Mouse (Mus musculus) colon, adult 2 months (tissue): ENCODE results near the gene Vps33b. TPM values are rescaled to one million over a fixed set of nuclear protein-coding genes. Genes with fewer than 3 reads are reported as not detected.

Source experiments
- polyA plus RNA-seq: library from polyadenylated mRNA; depleted of rRNA; stranded (reverse); fragments of >200 nt; gene quantifications from 2 replicates; pipeline ENCODE4 v1.2.3, GENCODE M21; 2012; rRNA removed

Vps33b gene
- 11.4 and 12.8 TPM in 2 replicates for polyA plus RNA-seq

DNA sequence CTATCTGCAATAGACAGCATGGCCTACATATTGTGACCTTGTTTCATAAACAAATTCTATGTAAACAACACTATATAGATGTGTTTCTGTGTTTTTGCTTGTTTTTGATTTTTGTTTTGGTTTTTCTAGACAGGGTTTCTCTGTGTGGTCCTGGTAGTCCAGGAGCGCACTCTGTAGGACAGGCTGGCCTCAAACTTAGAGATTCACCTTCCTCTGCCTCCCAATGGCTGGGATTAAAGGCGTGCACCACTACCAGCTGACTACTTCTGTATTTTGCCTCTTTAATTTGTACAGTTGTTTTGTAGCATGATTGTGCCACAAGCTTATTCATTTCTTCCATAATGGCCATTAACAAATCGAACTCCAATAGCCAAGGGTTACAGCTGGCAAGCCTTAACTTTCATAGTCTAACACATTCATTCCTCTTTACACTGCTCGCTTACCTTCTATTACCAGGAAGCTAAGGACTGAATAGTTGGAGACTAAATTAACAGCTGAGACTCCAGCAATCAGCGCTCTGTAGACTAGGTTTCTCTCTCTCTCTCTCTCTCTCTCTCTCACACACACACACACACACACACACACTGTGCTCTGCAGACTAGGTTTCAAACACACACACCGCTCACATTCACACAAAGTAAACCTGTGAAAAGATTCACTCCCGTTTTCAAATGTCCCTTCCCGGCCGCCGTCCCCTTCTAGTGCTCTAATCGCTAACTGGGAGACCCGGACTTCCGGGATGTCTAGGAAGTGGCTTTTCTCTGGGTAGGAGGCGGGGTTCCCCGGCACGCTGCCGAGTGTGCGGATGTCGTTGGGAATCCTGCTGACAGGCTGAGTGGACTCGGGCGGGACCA, at the start of gene Vps33b:
Gene Vps33b (plus strand): TSS at position 753 of the 854 bp plus-strand sequence.

GRCm38 (mm10) chr7:80232489-80233029, 36.9 kb upstream of the Vps33b start, which contains the start of the genes Cib1 and Gdpgp1:
Cib1 (minus strand) TSS chr7:80232813.
Gdpgp1 (plus strand) TSS chr7:80232865.

GRCm38 (mm10) chr7:80246148-80246721, 23.2 kb upstream of the Vps33b start, which contains the start of gene Ttll13:
Ttll13 (plus strand) TSS chr7:80246376.

DNA sequence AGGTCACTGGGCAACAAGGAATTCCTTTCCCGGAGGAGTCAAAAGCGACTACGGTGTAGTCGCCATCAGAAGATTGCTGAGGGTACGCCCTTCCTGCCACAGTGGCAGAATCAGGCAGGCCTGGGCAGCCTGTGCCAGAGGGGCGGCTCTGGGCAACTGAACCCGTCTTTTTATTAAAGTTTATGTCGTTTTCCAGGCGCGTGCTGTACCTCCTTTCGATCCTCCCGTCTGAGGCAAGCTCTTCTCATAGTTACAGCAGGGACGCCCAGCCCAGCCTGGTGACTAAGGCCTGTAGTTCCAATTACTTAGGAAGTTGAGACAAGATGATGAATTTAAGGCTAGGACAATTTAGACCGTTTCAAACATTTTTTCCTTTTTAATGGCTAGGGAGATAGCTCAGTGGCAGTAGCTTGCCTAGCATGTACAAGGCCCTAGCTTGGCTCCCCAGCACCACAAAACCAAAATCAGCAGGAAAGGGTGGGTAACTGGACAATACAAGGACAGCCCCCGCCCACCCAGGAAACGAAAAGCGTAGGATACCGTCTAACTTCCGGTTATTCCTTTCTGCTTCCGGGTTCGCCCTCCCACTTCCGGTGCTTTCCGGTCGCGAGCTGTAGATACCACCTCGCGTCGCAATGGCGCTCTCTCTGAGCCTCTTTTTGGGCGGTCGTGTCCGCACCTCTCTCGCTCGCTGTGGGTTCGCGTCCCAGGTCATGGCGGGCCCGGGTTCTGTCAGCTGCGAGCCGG, 8.7 kb upstream of the Vps33b start, which contains the start of gene Ngrn:
Gene Ngrn (plus strand): TSS at position 591 of the 747 bp plus-strand sequence.

DNA sequence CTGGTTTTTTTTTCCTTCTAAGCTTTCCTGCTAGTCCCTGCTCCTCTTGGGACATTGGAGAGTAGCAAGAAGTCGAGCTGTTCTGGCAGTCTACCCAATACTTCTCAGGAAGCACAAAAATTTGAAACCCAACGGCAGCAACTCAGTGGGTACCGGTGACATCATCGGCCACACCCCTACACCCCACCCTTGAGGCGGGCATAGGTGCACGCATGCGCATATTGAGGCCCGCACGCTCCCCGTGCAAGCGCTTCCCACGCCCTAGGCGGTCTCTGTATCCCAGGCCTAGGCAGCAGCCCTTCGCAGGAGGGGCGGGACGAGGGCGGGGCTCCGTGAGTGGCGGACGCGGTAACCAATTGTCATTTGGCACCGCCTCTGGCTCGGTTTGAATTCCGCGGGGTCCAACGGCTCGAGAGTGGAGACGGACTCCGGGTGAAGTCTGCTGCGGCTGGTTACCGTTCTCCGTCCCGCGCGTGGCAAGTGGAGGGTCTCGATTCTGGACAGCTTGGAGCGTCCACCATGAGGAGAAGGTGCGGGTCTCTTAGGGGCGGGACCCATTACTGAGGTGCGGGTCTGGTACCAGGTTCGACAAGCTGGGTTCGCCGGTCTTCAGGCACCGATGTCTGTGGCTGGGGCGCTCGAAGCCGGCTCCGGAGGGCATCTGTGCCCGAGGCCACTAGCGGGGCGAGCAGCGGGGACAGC, 24.8 kb downstream of the Vps33b start, which contains the start of gene Prc1:
Gene Prc1 (plus strand): TSS at position 389 of the 702 bp plus-strand sequence.

GRCm38 (mm10) chr7:80324043-80324815, 54.8 kb downstream of the Vps33b start, which contains the start of gene Rccd1:
Rccd1 (minus strand) TSS chr7:80324454.

DNA sequence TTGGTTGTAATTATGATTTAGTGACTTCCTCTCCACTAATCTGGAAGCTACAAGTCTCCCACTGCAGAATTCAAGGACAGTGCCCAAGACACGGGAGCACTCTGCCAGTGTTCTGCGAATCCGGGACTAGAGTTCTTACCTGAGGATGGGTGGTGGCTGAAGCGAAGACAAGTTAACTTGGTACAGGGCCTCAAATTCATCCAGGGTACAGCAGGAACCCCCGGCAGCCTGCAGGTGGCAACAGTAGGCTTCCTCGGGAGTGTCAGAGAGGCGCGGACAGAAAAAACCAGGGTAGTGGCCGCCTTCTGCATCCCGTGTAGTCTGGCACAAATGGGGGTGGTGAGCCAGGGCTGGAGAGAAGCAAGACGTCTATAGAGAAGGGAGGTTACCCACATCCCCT, 71.3 kb downstream of the Vps33b start, which contains the start of gene Unc45a:
Gene Unc45a (minus strand): TSS at position 213 of the 400 bp plus-strand sequence.

Other genes with a start within 250 kb of the Vps33b start
- 62.4 and 62.9 TPM in 2 replicates for gene Zfp710, start 244.8 kb upstream of the Vps33b start, polyA plus RNA-seq
- gene Idh2, start 154.3 kb upstream of the Vps33b start, polyA plus RNA-seq, result 128 and 134 TPM in 2 replicates
- gene Sema4b, start 82.8 kb upstream of the Vps33b start, polyA plus RNA-seq, result 61.9 and 68.4 TPM in 2 replicates
- gene Cib1, start 36.8 kb upstream of the Vps33b start, polyA plus RNA-seq, result 415 and 484 TPM in 2 replicates
- 5.0 and 5.1 TPM in 2 replicates for gene Gdpgp1, start 36.8 kb upstream of the Vps33b start, polyA plus RNA-seq
- gene Ttll13, start 23.3 kb upstream of the Vps33b start, polyA plus RNA-seq, result 0.19 and 0.22 TPM in 2 replicates
- 18.6 and 21.8 TPM in 2 replicates for gene Ngrn, start 8.4 kb upstream of the Vps33b start, polyA plus RNA-seq
- gene Prc1, start 24.8 kb downstream of the Vps33b start, polyA plus RNA-seq, result 8.2 and 13.2 TPM in 2 replicates
- 9.6 and 12.5 TPM in 2 replicates for gene Rccd1, start 54.8 kb downstream of the Vps33b start, polyA plus RNA-seq
- 117 and 118 TPM in 2 replicates for gene Unc45a, start 71.4 kb downstream of the Vps33b start, polyA plus RNA-seq
- 55.4 and 61.7 TPM in 2 replicates for gene Hddc3, start 73.5 kb downstream of the Vps33b start, polyA plus RNA-seq
- gene Man2a2, start 101.7 kb downstream of the Vps33b start, polyA plus RNA-seq, result 57.0 and 68.4 TPM in 2 replicates
- gene Fes, start 118.3 kb downstream of the Vps33b start, polyA plus RNA-seq, result 20.0 and 26.6 TPM in 2 replicates
- 92.8 and 97.6 TPM in 2 replicates for gene Furin, start 135.8 kb downstream of the Vps33b start, polyA plus RNA-seq